21 mouse cellular contexts compared by ENCODE assay signal in the genomic region with DNA sequence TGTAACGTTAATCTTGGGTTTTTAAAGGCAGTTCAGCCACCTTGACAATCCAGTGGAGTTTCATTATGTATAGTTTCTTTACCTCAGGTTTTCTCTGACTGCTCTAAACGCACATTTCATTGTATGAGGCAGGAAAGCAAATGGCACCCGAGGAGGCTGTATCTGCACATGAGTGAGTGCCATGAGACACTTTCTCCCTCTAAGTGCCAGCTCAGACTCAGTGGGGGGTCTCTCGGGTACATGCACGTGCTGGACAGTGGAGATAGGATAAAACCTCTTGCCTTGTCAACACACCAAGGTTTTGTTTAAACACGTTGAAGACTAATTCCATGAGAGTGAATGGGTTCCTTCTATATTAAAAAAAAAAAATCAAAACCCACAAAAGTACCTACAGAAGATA.
DNase-seq lines count a peak whose midpoint lies in the region; ATAC-seq lines count a peak whose summit lies in the region.
"Had no signal": no experiment of that assay in that cellular context is flagged by ENCODE, and none has a peak within 500 bp of the region (broad histone marks: within the 10 kb centered on the region; RNA-seq: fewer than 3 reads in every experiment).

No protein-coding gene starts in this region.

- H3K9ac ChIP-seq in intestine, embryonic 14.5 days (ENCODE audit: low read length) = no peak overlapping the region
- H3K9ac ChIP-seq in intestine, embryonic 16.5 days (ENCODE audit: low read depth, low read length) = no peak overlapping the region
- H3K9ac ChIP-seq in embryonic facial prominence, embryonic 15.5 days = no peak overlapping the region
- no peak overlapping the region for H3K9ac ChIP-seq in limb, embryonic 15.5 days
- H3K9ac ChIP-seq: heart, embryonic 13.5 days; hindbrain, embryonic 13.5 days; midbrain, embryonic 12.5 days had no signal

- no peak for ATAC-seq in intestine, embryonic 14.5 days (replicated peaks; ENCODE audit: low FRiP score, low TSS enrichment, low read depth)
- no peak for ATAC-seq in intestine, embryonic 16.5 days
- ATAC-seq in embryonic facial prominence, embryonic 15.5 days (ENCODE audit: insufficient number of reproducible peaks, low FRiP score, low TSS enrichment, low read depth) = no peak
- no peak for ATAC-seq in limb, embryonic 15.5 days (ENCODE audit: insufficient number of reproducible peaks, low FRiP score, low TSS enrichment, low read depth)
- ATAC-seq: forebrain, embryonic 16.5 days; inflammation-experienced regulatory T-cells, adult 6 months had no signal

- WGBS in intestine, embryonic 14.5 days = 67% methylated on average over 6 of the region's 6 CpGs
- WGBS in intestine, embryonic 16.5 days = 71% methylated on average over 6 of the region's 6 CpGs
- WGBS in embryonic facial prominence, embryonic 15.5 days = 68% methylated on average over 6 of the region's 6 CpGs
- 54% methylated on average over 6 of the region's 6 CpGs for WGBS in limb, embryonic 15.5 days

- no peak overlapping the region for H3K4me3 ChIP-seq in intestine, embryonic 14.5 days (ENCODE audit: low read depth, low read length)
- no peak overlapping the region for H3K4me3 ChIP-seq in intestine, embryonic 16.5 days (ENCODE audit: low read length)
- H3K4me3 ChIP-seq in embryonic facial prominence, embryonic 15.5 days (replicated peaks) = no peak overlapping the region
- no peak overlapping the region for H3K4me3 ChIP-seq in limb, embryonic 15.5 days
- H3K4me3 ChIP-seq: forebrain, embryonic 10.5 days; heart, embryonic 13.5 days; hindbrain, embryonic 13.5 days; midbrain, embryonic 12.5 days had no signal

- no peak overlapping the region for H3K4me2 ChIP-seq in intestine, embryonic 14.5 days (ENCODE audit: low read length)
- H3K4me2 ChIP-seq in intestine, embryonic 16.5 days (ENCODE audit: low read depth, low read length) = no peak overlapping the region
- H3K4me2 ChIP-seq in embryonic facial prominence, embryonic 15.5 days (replicated peaks) = no peak overlapping the region
- no peak overlapping the region for H3K4me2 ChIP-seq in limb, embryonic 15.5 days
- H3K4me2 ChIP-seq: heart, embryonic 13.5 days; hindbrain, embryonic 13.5 days; midbrain, embryonic 12.5 days had no signal

- peaks cover 4% of the 10 kb centered on the region; the same call in 1 of the 2 replicates for H3K9me3 ChIP-seq in intestine, embryonic 14.5 days (ENCODE audit: control insufficient read depth, low read length)
- H3K9me3 ChIP-seq in intestine, embryonic 16.5 days (ENCODE audit: control insufficient read depth, low read length) = no peaks in the 10 kb centered on the region
- H3K9me3 ChIP-seq in embryonic facial prominence, embryonic 15.5 days (replicated peaks) = no peaks in the 10 kb centered on the region
- H3K9me3 ChIP-seq in limb, embryonic 15.5 days = no peaks in the 10 kb centered on the region
- H3K9me3 ChIP-seq: hindbrain, embryonic 13.5 days had no signal

- H3K36me3 ChIP-seq in intestine, embryonic 14.5 days (ENCODE audit: control insufficient read depth, insufficient read depth, low read length) = no peaks in the 10 kb centered on the region
- H3K36me3 ChIP-seq in intestine, embryonic 16.5 days (ENCODE audit: control insufficient read depth, insufficient read depth, low read length) = no peaks in the 10 kb centered on the region
- no peaks in the 10 kb centered on the region for H3K36me3 ChIP-seq in embryonic facial prominence, embryonic 15.5 days
- no peaks in the 10 kb centered on the region for H3K36me3 ChIP-seq in limb, embryonic 15.5 days
- H3K36me3 ChIP-seq: forebrain, embryonic 10.5 days; heart, embryonic 13.5 days; hindbrain, embryonic 13.5 days; midbrain, embryonic 12.5 days had no signal

- no peaks in the 10 kb centered on the region for H3K27me3 ChIP-seq in intestine, embryonic 14.5 days (replicated peaks; ENCODE audit: control insufficient read depth, insufficient read depth, low read length)
- no peaks in the 10 kb centered on the region for H3K27me3 ChIP-seq in intestine, embryonic 16.5 days (replicated peaks; ENCODE audit: control insufficient read depth, insufficient read depth, low read length)
- no peaks in the 10 kb centered on the region for H3K27me3 ChIP-seq in embryonic facial prominence, embryonic 15.5 days
- no peaks in the 10 kb centered on the region for H3K27me3 ChIP-seq in limb, embryonic 15.5 days
- H3K27me3 ChIP-seq: heart, embryonic 13.5 days; hindbrain, embryonic 13.5 days; midbrain, embryonic 12.5 days had no signal

- peak; percentile 75 to 79 for DNase-seq in cerebellum, postnatal 14 days
- no peak for DNase-seq in cerebellum, adult 11-12 months
- DNase-seq in intestine, embryonic 14.5 days (ENCODE audit: low spot score) = peak; percentile 27
- DNase-seq in adrenal gland, postnatal 10 days = no peak
- DNase-seq: adrenal gland, postnatal 36 days; embryo, embryonic 11 days; gastrocnemius, postnatal 10 days; kidney, adult 9 months; kidney, postnatal 14 days; lung, adult 18-20 months; lung, postnatal 14 days; right cerebral cortex, postnatal 14 days had no signal

- H3K27ac ChIP-seq in intestine, embryonic 14.5 days (ENCODE audit: low read depth) = no peak overlapping the region
- no peak overlapping the region for H3K27ac ChIP-seq in intestine, embryonic 16.5 days (ENCODE audit: low read length)
- H3K27ac ChIP-seq in embryonic facial prominence, embryonic 15.5 days (replicated peaks) = 0 out of 2 replicates have a peak overlapping the region, but pooled peaks have one; percentile 11
- H3K27ac ChIP-seq in limb, embryonic 15.5 days = peak overlapping the region; percentile 61; the same call in 1 of the 2 replicates
- H3K27ac ChIP-seq: forebrain, embryonic 10.5 days; heart, embryonic 13.5 days; hindbrain, embryonic 13.5 days; midbrain, embryonic 12.5 days had no signal

- H3K4me1 ChIP-seq in intestine, embryonic 14.5 days (replicated peaks; ENCODE audit: control insufficient read depth, insufficient read depth, low read length) = no peaks in the 10 kb centered on the region
- H3K4me1 ChIP-seq in intestine, embryonic 16.5 days (ENCODE audit: control insufficient read depth, insufficient read depth, low read length) = no peaks in the 10 kb centered on the region
- 0 out of 2 replicates have a peak, but pooled peaks cover 4% of the 10 kb centered on the region for H3K4me1 ChIP-seq in embryonic facial prominence, embryonic 15.5 days
- 0 out of 2 replicates have a peak, but pooled peaks cover 8% of the 10 kb centered on the region for H3K4me1 ChIP-seq in limb, embryonic 15.5 days
- H3K4me1 ChIP-seq: forebrain, embryonic 10.5 days; midbrain, embryonic 12.5 days had no signal

Comparison
In these comparisons a context has a peak if more than half of its experiments do, and no peak if none do; other contexts are left out.
1. DNase-seq: peak in cerebellum, postnatal 14 days (2 of 2) and intestine, embryonic 14.5 days (single experiment); none in cerebellum, adult 11-12 months (single experiment) and adrenal gland, postnatal 10 days (single experiment).
2. H3K27ac ChIP-seq: peak in embryonic facial prominence, embryonic 15.5 days (single experiment) and limb, embryonic 15.5 days (single experiment); none in intestine, embryonic 14.5 days (single experiment) and intestine, embryonic 16.5 days (single experiment).